Mouse (Mus musculus): ENCODE measurements around the gene Lrrc4. TPM values are rescaled to one million over a fixed set of nuclear protein-coding genes. Genes with fewer than 3 reads are reported as not detected.

The Lrrc4 gene
- polyA plus RNA-seq, 1 experiment from 2014 or later = 2.7 TPM

- DNase-seq (ENCODE audit: low spot score, missing footprints) (peak; percentile 79), ATAC-seq (ENCODE audit: low FRiP score) (no peak)
- H3K27me3 ChIP-seq (ENCODE audit: control insufficient read depth, insufficient read depth, low read length) = no peaks in the 10 kb centered on the region
- no peak overlapping the region for H3K27ac ChIP-seq (ENCODE audit: low read depth, low read length)
- WGBS = 86% methylated on average over 2 of the region's 2 CpGs
- no peaks in the 10 kb centered on the region for H3K9me3 ChIP-seq (ENCODE audit: control insufficient read depth, low read length)
- H3K4me3 ChIP-seq (ENCODE audit: low read depth, low read length) = no peak overlapping the region
- peaks cover 17% of the 10 kb centered on the region for H3K4me1 ChIP-seq (ENCODE audit: control insufficient read depth, insufficient read depth, low read length)
- no peak overlapping the region for H3K4me2 ChIP-seq
- no peaks in the 10 kb centered on the region for H3K36me3 ChIP-seq (ENCODE audit: control insufficient read depth, insufficient read depth, low read length)
- no peak overlapping the region for H3K9ac ChIP-seq (ENCODE audit: low read length)
These were observed 25.9 kb upstream of the Lrrc4 start for GRCm38 (mm10) chr6:28857198-28858180.

GRCm38 (mm10) chr6:28856789-28857188 is 25.2 kb upstream of the Lrrc4 start:
- H3K27ac ChIP-seq (ENCODE audit: low read depth, low read length) = no peak overlapping the region
- 87% methylated on average over 4 of the region's 4 CpGs for WGBS
- peaks cover 17% of the 10 kb centered on the region for H3K4me1 ChIP-seq (ENCODE audit: control insufficient read depth, insufficient read depth, low read length)
- H3K36me3 ChIP-seq (ENCODE audit: control insufficient read depth, insufficient read depth, low read length) = no peaks in the 10 kb centered on the region
- no peak overlapping the region for H3K4me2 ChIP-seq
- no peak for ATAC-seq (ENCODE audit: low FRiP score)
- no peak overlapping the region for H3K4me3 ChIP-seq (ENCODE audit: low read depth, low read length)
- no peaks in the 10 kb centered on the region for H3K27me3 ChIP-seq (ENCODE audit: control insufficient read depth, insufficient read depth, low read length)
- H3K9me3 ChIP-seq (ENCODE audit: control insufficient read depth, low read length) = no peaks in the 10 kb centered on the region
- peak; percentile 77 for DNase-seq (ENCODE audit: low spot score, missing footprints)
- H3K9ac ChIP-seq (ENCODE audit: low read length) = no peak overlapping the region

GRCm38 (mm10) chr6:28855442-28855841 is 23.9 kb upstream of the Lrrc4 start:
- peak; percentile 77 for DNase-seq (ENCODE audit: low spot score, missing footprints)
- WGBS = 18% methylated on average over 3 of the region's 3 CpGs
- Histone ChIP-seq H3K4me2 (no peak overlapping the region), H3K27me3 (ENCODE audit: control insufficient read depth, insufficient read depth, low read length) (no peaks in the 10 kb centered on the region), H3K36me3 (ENCODE audit: control insufficient read depth, insufficient read depth, low read length) (no peaks in the 10 kb centered on the region), H3K4me3 (ENCODE audit: low read depth, low read length) (no peak overlapping the region), H3K9ac (ENCODE audit: low read length) (no peak overlapping the region), H3K9me3 (ENCODE audit: control insufficient read depth, low read length) (no peaks in the 10 kb centered on the region), H3K27ac (ENCODE audit: low read depth, low read length) (no peak overlapping the region), H3K4me1 (ENCODE audit: control insufficient read depth, insufficient read depth, low read length) (peaks cover 17% of the 10 kb centered on the region)
- ATAC-seq (ENCODE audit: low FRiP score) = no peak

- H3K4me3 ChIP-seq (ENCODE audit: low read depth, low read length) = no peak overlapping the region
- no peak overlapping the region for H3K27ac ChIP-seq (ENCODE audit: low read depth, low read length)
- H3K4me1 ChIP-seq (ENCODE audit: control insufficient read depth, insufficient read depth, low read length) = peaks cover 17% of the 10 kb centered on the region
- no peaks in the 10 kb centered on the region for H3K36me3 ChIP-seq (ENCODE audit: control insufficient read depth, insufficient read depth, low read length)
- no peak for ATAC-seq (ENCODE audit: low FRiP score)
- no peaks in the 10 kb centered on the region for H3K27me3 ChIP-seq (ENCODE audit: control insufficient read depth, insufficient read depth, low read length)
- WGBS = 63% methylated on average over 8 of the region's 8 CpGs
- H3K4me2 ChIP-seq = no peak overlapping the region
- H3K9ac ChIP-seq (ENCODE audit: low read length) = no peak overlapping the region
- H3K9me3 ChIP-seq (ENCODE audit: control insufficient read depth, low read length) = no peaks in the 10 kb centered on the region
- DNase-seq (ENCODE audit: low spot score, missing footprints) = peak; percentile 76
These were observed 23.1 kb upstream of the Lrrc4 start for GRCm38 (mm10) chr6:28854598-28854997.

DNA sequence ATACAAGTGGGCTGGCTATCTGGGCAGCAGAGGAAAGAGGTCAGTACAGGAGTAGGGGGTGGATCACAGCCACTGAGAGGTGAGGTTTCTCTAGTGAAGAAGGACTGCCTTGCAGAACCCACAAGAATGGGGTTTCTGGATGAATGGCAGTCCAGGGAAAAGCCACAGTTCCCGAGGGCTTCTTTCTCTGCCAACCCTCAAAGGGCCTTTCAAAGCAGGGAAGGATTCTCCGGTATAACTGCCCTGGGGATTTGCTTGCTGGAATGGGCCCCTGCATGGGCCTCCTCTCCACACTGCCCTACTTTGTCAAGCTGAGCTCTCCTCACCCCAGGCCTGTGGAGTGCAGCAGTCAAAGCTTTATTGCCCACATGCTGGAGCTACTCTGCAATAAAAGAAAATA is 22.1 kb upstream of the Lrrc4 start:
- ATAC-seq (ENCODE audit: low FRiP score) = no peak
- Histone ChIP-seq H3K9me3 (ENCODE audit: control insufficient read depth, low read length) (no peaks in the 10 kb centered on the region), H3K27me3 (ENCODE audit: control insufficient read depth, insufficient read depth, low read length) (no peaks in the 10 kb centered on the region), H3K4me3 (ENCODE audit: low read depth, low read length) (no peak overlapping the region), H3K36me3 (ENCODE audit: control insufficient read depth, insufficient read depth, low read length) (no peaks in the 10 kb centered on the region), H3K4me2 (no peak overlapping the region), H3K4me1 (ENCODE audit: control insufficient read depth, insufficient read depth, low read length) (peaks cover 24% of the 10 kb centered on the region), H3K9ac (ENCODE audit: low read length) (no peak overlapping the region), H3K27ac (ENCODE audit: low read depth, low read length) (no peak overlapping the region)
- DNase-seq (ENCODE audit: low spot score, missing footprints) = peak; percentile 86
- WGBS = 5% methylated on average over 2 of the region's 2 CpGs

DNA sequence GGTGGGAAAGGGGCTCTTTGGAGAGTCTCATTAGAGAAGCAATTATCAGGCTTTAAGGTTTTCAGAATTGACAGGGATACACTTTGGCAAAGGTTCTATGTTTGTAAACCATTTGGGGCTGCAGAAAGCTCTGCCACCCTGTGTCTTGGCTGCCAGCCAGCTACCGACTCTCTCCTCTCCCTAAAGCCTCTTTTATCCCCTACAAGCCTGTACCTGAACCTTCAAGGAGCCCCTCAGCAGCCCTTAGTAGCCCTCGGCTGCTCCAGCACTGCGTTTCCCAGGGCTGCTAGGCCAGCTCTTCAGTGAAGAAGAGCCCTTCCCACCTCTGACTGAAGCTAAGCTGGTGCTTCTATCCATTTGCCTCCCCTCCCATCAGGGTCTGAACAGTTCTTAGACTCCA is 21.6 kb upstream of the Lrrc4 start:
- no peaks in the 10 kb centered on the region for H3K36me3 ChIP-seq (ENCODE audit: control insufficient read depth, insufficient read depth, low read length)
- no peak overlapping the region for H3K27ac ChIP-seq (ENCODE audit: low read depth, low read length)
- no peak overlapping the region for H3K9ac ChIP-seq (ENCODE audit: low read length)
- H3K4me1 ChIP-seq (ENCODE audit: control insufficient read depth, insufficient read depth, low read length) = peaks cover 26% of the 10 kb centered on the region
- no peak overlapping the region for H3K4me2 ChIP-seq
- 42% methylated on average over 3 of the region's 3 CpGs for WGBS
- no peaks in the 10 kb centered on the region for H3K27me3 ChIP-seq (ENCODE audit: control insufficient read depth, insufficient read depth, low read length)
- no peak overlapping the region for H3K4me3 ChIP-seq (ENCODE audit: low read depth, low read length)
- no peak for ATAC-seq (ENCODE audit: low FRiP score)
- peak; percentile 59 for DNase-seq (ENCODE audit: low spot score, missing footprints)
- H3K9me3 ChIP-seq (ENCODE audit: control insufficient read depth, low read length) = no peaks in the 10 kb centered on the region

DNA sequence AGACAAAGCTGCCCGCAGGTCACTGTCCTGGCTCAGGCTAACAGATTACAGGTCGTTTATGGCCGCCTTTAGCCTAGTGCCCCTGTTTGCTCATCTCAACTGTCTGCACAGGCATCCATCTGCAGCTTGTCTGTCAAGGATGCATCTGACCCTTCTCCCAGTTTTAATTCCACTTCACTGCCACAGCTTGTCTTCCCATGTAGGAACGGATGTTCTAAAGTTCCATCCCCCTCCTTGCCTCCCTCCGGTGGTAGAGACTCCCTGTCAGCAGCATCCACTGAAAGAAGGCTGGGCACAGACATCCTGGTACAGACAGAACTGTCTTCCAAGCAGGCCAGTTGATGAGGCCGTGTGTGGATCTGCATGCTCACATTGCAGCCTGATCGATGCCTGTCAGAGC is 20.8 kb upstream of the Lrrc4 start:
- Histone ChIP-seq H3K27ac (ENCODE audit: low read depth, low read length) (no peak overlapping the region), H3K4me3 (ENCODE audit: low read depth, low read length) (no peak overlapping the region), H3K9ac (ENCODE audit: low read length) (no peak overlapping the region), H3K27me3 (ENCODE audit: control insufficient read depth, insufficient read depth, low read length) (no peaks in the 10 kb centered on the region), H3K4me2 (no peak overlapping the region), H3K9me3 (ENCODE audit: control insufficient read depth, low read length) (no peaks in the 10 kb centered on the region), H3K4me1 (ENCODE audit: control insufficient read depth, insufficient read depth, low read length) (peaks cover 26% of the 10 kb centered on the region), H3K36me3 (ENCODE audit: control insufficient read depth, insufficient read depth, low read length) (no peaks in the 10 kb centered on the region)
- WGBS = 78% methylated on average over 7 of the region's 7 CpGs
- no peak for ATAC-seq (ENCODE audit: low FRiP score)
- DNase-seq (ENCODE audit: low spot score, missing footprints) = peak; percentile 69

GRCm38 (mm10) chr6:28850326-28850900 is 18.9 kb upstream of the Lrrc4 start:
- Histone ChIP-seq H3K4me1 (ENCODE audit: control insufficient read depth, insufficient read depth, low read length) (peaks cover 30% of the 10 kb centered on the region), H3K27ac (ENCODE audit: low read depth, low read length) (no peak overlapping the region), H3K9me3 (ENCODE audit: control insufficient read depth, low read length) (no peaks in the 10 kb centered on the region), H3K4me2 (no peak overlapping the region), H3K36me3 (ENCODE audit: control insufficient read depth, insufficient read depth, low read length) (no peaks in the 10 kb centered on the region), H3K4me3 (ENCODE audit: low read depth, low read length) (no peak overlapping the region), H3K9ac (ENCODE audit: low read length) (no peak overlapping the region), H3K27me3 (ENCODE audit: control insufficient read depth, insufficient read depth, low read length) (no peaks in the 10 kb centered on the region)
- peak; percentile 61 for DNase-seq (ENCODE audit: low spot score, missing footprints)
- ATAC-seq (ENCODE audit: low FRiP score) = no peak
- WGBS = 89% methylated on average over 9 of the region's 9 CpGs

- Histone ChIP-seq H3K4me2 (no peak overlapping the region), H3K9ac (ENCODE audit: low read length) (no peak overlapping the region), H3K36me3 (ENCODE audit: control insufficient read depth, insufficient read depth, low read length) (no peaks in the 10 kb centered on the region), H3K27ac (ENCODE audit: low read depth, low read length) (no peak overlapping the region), H3K9me3 (ENCODE audit: control insufficient read depth, low read length) (no peaks in the 10 kb centered on the region), H3K4me1 (ENCODE audit: control insufficient read depth, insufficient read depth, low read length) (peaks cover 29% of the 10 kb centered on the region), H3K4me3 (ENCODE audit: low read depth, low read length) (no peak overlapping the region), H3K27me3 (ENCODE audit: control insufficient read depth, insufficient read depth, low read length) (no peaks in the 10 kb centered on the region)
- DNase-seq (ENCODE audit: low spot score, missing footprints) (no peak), ATAC-seq (ENCODE audit: low FRiP score) (no peak)
- 53% methylated on average over 3 of the region's 3 CpGs for WGBS
These were observed 17.8 kb upstream of the Lrrc4 start for GRCm38 (mm10) chr6:28849317-28849716.

Measured in midbrain, embryonic 11.5 days (tissue).